Mouse (Mus musculus) thymus, postnatal 14 days (tissue): Measurements from ENCODE around the gene Idua.

Source experiments
- DNase-seq: peaks from one replicate; pipeline ENCODE4 v3.0.0; 2021

Idua gene

DNA sequence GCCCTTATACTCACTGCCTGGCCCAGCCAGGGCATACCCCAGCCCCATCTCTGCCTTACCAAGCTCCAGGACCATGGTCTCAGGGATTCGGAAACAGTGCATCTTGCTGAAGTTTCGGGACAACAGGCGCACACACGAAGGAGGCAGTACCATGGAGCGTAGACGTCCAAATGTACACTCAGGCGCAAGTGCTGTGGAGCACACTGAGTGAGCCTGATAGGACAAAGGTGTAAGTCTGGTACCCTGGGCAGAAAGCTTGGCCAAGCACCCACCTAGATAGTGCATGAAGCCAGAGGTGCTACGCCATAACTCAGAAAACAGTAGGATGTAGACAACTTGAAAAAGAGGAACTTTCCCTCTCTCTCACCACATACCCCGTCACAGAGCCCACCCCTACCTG is 4.8 kb upstream of the Idua start:
- no peak for DNase-seq

DNA sequence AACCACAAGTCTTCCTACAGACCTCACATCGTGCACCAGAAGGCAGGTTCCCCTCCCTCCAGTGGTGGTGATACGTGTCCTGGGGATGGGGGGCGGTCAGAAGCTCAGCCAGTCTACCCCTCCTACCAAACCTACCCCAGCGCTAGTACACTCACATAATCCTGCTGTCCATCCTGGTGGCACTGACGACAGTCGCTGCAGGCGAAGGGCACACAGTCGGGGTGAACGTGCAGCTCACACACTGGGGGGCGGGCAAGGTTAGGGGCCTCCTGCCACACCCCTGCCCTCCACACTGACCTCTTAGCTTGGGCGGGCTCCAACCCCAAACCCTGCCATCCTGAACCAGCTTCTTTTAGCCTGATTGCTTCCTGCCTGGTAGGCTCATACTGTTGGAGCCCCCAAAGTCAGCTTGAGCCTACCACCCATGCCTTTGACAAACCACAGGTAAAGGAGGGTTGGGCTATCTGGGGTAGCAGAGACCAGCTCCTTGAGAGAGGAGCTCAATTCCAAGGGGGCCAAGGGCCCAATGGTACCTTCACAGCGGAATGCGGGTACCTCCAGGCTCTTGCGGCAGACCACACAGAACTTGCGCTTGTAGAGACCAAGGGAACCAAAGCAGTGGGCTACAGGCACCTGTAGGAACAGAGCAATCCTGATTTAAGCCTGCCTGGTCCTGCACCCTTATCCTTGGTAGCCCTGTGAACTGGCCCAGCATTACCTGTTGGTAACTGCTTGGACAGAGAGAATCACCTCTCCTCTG is 4.1 kb upstream of the Idua start:
- no peak for DNase-seq

DNA sequence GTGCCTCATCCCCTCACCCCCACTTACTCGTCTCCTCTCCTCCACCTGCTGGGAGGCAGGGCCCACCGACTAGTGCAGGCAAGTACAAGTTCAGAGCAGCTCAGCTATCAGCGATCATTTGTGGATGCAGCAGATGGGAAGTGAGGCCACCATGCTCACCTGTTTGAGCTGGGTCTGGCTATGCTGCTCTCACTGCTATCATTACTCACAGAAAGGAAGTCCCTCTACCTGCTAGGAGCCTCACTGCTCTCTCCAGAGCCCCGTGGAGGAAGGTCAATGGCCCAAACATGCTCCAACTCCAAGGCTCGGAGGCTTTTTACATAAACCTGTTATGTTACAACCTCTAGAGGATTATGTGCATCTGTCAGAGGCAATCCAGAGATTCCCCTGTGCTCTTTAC is 2.7 kb upstream of the Idua start:
- DNase-seq, result no peak

DNA sequence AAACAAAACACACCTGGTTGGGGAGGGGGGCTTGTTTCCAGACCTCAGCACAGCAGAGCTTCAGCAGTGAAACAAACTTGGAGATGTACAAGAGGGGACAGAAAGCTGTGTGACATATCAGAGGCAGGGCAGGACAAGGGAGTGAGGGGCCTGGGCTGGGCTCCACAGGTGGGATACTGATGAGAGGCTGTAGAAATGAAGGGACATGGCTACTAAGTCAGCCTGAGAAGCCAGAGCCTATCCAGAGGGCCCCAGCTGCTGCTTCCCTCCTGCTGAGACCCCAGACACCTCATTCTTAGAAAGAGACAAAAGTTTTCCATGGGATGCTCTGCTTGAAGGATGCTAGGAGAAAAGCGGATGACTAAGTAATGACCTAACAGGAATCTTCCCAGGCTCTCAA is 1.5 kb upstream of the Idua start:
- DNase-seq, result no peak

DNA sequence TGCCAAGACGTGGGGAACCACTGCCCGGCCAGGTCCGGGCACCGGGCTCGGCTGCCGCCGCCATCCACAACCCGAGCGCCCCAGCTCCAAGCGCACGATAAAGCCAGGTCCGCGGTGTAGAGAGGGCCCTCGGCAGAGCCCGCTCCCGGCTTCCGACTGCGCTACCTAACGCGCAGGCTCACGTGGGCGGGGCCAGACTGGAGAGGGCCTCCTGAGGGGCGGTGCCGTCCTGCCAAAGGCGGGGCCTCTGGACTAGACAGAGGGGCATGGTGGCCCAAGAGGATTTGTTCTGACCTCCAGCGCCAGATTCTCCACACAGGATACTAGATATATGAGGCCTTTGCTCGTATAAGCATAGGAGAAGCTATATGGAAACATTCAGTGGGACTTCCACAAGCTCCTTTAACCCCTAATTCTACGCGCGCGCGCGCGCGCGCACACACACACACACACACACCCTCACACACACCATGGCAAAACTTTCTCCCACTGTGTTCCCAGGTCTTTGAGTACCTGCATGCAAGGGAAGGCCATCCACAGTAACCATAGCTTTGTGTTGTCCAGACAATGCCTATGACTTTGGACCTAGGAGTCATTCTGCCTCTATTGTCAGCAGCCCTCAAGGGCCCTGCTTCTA is 619 bp downstream of the Idua start:
- peak; percentile 92 for DNase-seq

DNA sequence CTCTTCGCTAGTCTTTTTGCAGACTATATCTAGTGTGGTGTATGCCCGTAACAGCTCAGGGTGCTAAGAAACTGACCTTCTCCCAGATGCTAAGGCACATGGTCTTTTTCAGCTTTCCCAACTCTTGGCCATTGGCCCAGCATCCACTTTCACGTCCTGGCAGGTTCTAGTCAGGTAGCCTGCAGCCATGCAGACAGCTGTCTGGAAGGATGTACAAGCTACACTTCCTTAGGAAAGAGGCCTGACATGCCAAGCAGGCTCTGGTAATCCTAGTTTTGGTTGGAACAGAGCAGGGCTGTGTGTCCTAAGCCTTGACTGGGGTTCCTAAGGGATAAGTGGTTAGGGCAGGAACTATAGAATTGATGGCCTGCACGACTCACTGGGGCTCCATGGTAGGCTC is 2.6 kb downstream of the Idua start:
- no peak for DNase-seq

DNA sequence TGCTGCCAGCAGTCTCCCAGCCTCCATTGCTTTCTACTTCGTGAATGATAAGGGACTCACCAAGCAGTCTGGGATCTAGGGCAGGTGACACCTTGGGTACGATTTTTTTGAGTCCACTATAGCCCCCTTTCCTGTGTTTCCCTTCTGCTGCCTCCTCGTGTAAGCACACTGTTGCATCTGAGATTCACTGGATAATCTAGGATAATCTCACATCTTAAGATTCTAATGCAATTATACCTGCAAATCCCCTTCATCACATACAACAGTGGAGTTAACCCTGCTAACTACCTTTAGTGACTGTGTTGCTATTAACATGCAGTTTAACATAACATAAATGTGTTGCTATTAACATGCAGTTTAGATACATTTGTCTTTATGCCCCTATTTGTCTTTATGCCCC is 4.9 kb downstream of the Idua start:
- no peak for DNase-seq

DNA sequence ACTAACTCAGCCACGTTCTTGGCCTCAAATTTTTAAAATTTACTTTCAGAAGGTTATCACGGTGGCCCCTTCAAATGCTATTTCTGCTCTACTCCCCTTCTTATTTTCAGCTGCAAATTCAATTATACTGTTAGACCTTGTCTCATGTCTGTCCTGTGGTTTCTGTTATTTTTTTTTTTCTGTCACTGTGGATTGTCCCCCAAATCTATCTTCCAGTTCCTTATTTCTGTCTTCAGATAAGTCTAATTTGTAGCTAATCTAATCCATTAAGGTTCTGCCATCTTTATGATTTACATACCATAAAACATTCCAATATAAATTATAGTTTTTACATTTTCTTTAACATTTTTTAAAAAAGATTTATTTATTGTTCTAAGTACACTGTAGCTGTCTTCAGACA is 7.2 kb downstream of the Idua start:
- DNase-seq, result no peak

DNA sequence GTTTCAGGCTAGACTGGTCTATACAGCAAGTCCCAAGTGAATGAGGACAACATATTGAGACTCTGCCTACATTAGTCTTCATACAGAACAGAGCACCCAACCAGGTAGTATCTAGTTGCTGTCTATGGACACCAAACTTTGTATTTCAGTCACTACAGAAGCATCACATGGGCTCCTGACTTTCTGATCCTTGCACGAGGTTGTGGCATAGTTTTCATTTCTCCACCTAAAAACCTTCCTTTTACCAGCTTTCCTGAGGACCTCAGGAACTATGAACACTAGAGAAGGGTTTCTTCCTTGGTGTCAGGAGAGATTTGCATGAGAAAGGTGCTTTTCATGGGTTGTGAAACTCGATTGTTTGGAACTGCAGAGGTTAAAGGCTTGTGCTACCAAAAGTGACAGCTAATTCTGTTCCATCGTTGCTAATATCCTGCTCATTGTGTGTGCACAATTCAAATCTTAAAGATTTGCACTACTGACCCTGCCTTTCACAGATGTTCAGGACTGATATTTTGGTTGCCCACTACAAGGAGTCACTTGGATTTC is 8.3 kb downstream of the Idua start:
- no peak for DNase-seq

DNA sequence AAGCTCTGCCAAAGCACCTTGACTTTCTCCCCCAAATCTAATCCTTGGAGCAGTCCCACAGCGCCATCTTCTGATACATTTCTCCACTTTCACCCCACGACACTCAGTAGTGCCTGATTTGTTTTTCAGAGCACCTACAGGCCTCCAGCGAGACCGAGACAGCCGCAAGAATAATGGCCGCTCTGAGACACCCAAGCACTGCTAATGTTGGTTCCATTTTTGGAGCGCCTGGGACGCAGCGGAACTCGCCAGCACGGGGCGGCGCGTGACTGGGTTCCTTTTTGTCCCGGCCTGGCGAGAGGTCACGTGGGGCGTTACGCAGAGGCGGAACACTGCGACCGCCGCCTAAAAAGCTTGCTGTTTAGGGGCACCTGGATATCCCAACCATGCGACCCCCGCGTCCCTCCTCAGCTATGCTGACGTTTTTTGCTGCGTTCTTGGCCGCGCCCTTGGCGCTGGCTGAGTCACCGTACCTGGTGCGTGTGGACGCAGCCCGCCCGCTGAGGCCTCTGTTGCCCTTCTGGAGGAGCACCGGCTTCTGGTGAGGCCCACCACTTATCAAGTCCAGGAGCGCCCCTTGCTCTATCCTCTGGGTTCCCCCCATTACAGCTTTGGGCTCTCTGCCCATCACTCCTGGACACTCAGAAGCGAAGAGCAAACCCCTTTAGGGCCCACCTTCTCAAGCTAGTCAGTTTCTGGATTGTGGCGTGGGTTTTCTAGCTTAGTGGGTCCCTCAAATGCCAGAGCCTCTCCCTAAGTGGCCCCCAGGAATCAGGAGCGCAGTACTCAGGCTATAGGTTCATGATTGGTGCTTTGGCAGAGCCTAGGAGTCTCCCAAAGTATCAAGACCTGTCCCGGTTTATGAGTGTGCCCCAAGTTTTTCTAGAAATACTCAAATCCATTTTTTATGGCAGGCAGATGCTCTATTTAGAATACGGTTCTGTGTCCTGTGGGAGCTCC is 9.1 kb downstream of the Idua start, which contains the start of gene Dgkq:
Gene Dgkq (minus strand): TSS at position 696 of the 960 bp plus-strand sequence.
- peak; percentile 86 for DNase-seq

DNA sequence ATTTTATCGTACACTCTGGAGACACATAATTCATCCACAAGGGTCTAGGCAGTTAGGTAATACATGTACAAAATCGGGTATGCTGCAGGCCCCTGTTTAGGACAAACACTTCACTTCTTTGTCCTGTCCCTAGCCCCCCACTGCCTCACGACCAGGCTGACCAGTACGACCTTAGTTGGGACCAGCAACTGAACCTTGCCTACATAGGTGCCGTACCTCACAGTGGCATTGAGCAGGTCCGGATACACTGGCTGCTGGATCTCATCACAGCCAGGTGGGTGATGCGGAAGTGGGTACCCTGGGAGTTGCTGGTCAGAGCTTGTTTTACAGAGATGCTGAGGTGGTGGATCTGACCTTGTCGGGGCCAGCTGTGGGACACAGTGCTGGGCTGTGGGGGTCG is 9.9 kb downstream of the Idua start:
- DNase-seq, result no peak

DNA sequence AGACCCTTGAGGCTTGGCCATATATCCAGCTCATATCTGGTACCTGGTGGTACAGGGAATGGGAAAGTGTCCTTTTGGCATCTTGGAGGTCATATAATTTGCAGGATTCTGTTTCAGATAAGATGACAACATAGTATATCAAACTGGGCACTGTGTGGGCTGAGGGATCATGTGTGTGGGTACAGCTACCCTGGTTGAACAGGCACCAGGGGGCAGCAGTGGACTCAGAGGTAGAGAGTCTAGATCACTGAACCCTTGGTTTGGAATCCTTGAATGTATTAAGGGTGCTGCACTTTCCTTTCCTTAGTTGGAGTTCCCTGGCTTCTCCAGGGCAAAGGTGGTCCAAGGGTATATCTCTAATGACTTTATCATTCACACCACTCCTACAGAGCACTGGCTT is 10.7 kb downstream of the Idua start:
- peak; percentile 70 for DNase-seq

DNA sequence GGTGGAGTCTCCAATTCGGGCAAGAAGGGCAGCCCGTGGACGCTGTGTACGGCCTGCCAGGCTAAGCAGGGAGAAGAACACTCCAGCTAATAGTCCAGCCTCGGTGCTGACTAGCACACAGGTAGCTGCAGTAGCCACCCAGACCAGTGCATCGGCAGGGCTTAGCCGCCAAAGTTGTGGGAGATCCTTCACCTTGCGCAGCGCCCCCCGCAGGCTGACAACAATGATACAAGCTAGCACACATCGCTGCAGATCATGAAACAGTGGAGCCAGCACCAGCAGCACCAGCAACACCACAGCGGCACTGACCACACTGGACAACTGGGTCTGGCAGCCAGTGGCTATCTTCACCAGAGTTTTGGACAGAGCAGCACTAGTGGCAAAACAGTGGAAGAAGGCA is 11.6 kb downstream of the Idua start:
- no peak for DNase-seq

DNA sequence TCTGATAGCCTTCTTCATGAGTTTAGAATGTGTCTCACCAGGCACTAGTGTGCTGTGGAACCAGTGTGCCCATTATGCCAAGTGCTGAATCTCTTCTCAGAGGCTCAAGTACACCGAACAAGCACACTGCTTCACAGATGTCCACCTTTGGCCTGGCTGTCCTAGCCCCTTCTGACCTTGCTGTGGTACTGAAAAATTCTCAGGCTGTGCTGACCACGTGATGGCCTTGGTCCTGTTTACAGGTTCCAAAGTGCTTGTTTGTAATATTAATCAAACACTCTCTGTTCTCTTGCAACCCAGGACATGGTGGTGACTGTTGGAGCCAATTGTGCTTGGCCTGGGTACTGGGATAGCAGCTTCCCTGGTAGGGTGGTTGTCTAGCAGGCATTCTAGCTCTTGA is 14.5 kb downstream of the Idua start:
- DNase-seq, result no peak

DNA sequence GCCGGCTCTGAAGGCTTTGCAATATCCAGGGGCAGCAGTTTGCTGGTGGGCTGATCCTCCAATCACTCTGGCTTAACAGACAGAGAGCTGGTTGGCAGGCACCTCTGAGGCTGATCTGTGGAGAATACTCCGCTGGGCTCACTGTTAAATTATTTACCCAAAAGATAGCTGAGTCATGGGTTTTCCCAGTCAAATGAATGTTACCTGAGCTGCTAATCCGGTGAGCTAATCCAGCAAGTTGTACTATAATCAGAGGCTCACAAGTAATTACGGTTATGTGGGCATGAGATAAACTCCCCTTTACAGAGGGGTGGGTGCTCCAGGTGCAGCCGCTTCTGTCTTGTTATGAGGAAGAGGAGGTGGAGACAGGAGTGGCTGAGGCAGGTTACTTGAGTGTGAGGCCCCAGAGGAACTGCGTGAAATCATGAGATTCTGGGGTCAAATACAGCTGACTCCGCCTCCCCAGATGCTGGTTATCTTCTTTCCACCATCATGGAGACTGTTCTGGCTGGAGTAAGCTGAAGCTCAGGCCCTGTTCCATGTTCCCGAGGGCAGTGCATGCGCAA is 15.2 kb downstream of the Idua start, which contains the start of gene Slc26a1:
Gene Slc26a1 (minus strand): TSS at position 319 of the 566 bp plus-strand sequence.
- DNase-seq, result no peak

DNA sequence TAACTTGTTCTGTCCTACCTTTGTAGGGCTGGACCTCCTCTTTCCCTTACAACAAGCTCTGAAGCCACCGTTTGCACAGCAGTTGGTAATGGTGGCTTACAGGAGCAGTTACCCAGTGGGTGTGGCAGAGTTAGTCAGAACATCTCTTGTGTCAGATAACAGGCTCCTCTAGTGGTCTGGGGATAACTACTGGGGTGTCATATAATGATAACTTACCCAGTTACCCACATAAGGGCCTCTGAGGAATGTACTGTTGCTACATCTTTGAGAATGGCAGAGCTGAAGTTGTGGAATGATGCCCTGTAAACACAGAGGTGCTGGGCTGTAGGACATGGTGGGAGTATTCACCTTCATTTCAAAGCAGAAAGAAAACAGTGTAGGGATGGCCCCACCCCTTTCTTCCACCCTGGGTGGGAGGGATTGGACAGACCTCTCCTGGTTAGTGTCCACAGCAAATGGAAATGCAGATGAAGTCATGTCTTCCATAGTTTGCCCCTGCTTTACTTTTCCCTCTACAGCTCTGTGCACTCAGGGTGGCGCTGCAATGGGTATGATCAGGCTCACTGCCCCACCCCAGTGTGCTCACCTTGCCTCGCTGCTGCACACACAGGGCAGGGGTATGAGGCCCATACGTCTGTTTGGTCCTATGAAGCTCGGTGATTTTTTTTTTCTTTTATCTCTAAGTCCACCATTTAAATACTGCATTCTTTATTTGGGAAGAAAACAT is 16.8 kb downstream of the Idua start:
- no peak for DNase-seq

DNA sequence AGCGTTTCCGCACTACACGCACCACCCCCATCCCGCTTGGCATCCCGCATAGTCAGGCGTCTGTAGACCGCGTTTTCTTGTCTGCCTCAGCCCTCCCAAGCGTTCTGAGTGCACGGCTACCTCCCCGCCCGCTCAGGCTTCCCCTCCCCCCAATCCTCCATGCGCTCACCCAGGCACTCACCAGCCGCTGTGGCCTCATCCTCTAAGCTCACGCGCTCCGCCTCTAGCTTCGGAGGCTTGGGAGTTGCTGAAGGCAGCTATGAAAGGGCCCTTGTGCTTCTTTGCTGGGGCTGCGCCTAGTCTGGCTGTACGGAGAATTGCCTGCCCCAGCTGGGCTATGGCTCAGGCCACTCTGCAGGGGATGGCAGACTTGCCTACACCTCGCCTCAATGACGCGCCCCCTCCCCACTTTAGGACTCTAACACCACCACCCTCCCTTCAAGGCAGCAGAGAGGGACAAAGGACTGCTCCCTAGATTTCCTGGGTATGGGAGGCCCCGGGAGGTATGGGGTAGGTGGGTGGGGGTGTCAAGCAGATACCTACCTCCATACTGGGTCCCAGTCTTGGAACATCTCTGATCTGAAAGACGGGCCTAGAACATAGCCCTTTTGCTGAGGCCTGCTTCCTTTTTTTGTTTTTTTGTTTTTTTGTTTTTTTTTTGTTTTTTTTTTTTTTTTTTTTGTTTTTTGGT is 17.6 kb downstream of the Idua start:
- DNase-seq, result no peak

DNA sequence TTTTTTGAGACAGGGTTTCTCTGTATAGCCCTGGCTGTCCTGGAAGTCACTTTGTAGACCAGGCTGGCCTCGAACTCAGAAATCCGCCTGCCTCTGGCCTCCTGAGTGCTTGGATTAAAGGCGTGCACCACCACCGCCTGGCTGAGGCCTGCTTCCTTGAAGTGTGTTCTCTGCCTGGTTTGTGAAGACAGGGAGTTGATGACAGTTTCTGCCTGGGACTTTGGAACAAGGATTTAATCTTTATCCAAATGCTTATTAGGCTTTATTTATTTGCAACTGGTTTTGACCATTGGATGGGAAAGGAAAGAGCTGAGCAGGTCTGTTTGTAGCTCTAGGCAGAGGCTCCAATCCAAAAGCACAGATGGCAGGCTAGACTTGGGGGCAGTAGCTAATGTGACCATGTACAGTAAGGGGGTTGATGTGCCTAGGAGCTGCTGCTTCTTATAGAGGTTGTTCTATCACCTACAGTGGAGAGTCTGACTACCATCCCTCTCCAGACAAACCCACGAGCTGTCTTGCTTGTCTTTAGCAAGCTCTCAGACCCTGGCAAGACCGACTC is 18.2 kb downstream of the Idua start:
- no peak for DNase-seq

DNA sequence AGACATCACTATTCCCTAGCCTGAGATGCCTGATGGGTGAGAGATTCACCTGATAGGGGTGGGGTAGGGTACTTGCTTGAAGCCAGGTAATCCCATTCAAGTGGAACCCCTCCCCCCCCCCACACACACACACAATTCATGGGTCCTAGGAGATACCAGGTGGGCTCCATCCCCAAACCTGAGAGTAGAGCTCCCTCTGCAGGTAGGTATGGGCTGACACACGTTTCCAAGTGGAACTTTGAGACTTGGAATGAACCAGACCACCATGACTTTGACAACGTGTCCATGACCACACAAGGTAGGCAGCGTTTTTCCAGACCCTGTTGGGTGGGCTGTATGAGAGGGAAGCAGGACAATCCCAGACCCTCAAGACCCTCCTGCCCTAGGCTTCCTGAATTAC is 19.8 kb downstream of the Idua start:
- DNase-seq, result no peak

DNA sequence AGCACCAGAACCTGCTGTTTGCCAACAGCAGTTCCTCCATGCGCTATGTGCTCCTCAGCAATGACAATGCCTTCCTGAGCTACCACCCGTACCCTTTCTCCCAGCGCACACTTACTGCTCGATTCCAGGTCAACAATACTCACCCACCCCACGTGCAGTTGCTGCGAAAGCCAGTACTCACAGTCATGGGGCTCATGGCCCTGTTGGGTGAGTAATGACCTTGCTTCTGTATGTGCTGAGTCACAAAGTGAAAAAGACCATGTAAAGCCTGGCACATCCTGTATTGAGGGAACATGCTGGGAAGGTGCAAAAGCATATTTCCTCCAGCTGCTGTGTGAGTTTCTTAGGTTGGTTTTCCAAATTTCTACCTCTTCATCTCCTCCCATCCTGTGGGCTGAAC is 20.7 kb downstream of the Idua start:
- DNase-seq, result no peak

DNA sequence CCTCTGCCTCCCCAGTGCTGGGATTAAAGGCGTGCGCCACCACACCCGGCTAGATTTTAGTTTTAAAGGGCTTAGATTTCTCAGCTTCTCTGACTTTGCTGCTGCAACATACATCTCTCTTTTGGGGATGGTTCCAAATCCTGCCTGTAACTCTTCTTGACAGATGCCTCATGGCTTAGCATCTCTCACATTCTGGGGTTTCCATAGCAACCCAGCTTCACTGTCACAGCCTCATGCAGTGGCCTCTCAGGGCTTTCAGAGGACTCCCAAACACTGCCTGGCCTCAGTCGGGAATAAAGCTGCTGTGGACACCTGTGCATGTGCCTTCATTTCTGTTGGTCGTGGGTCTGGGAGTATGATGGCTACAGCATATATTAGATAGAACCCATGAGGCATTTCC is 29.0 kb downstream of the Idua start:
- DNase-seq, result no peak
